Mouse (Mus musculus): Measurements from ENCODE around the gene Ebf1. TPM values are rescaled to one million over a fixed set of nuclear protein-coding genes. Genes with fewer than 3 reads are reported as not detected.

Ebf1 gene
- polyA plus RNA-seq, 1 experiment from 2014 or later: 11.6 TPM

- ATAC-seq (ENCODE audit: insufficient read depth): no peak
- no peak for DNase-seq
- WGBS: 76% methylated on average over 2 of the region's 2 CpGs
- no peak for TF ChIP-seq CTCF (IDR thresholded peaks at IDR 0.05; ENCODE audit: low read depth)
- Histone ChIP-seq H3K9me3 (ENCODE audit: low read depth, low read length) (no peaks in the 10 kb centered on the region), H3K4me1 (ENCODE audit: insufficient read depth) (no peaks in the 10 kb centered on the region), H3K27ac (ENCODE audit: low read depth) (no peak overlapping the region), H3K9ac (no peak overlapping the region), H3K4me3 (ENCODE audit: low read depth, low read length) (no peak overlapping the region), H3K4me2 (no peak overlapping the region), H3K36me3 (ENCODE audit: insufficient read depth) (no peaks in the 10 kb centered on the region), H3K27me3 (ENCODE audit: insufficient read depth, low read length) (no peaks in the 10 kb centered on the region)
Observed at GRCm38 (mm10) chr11:44727821-44728220, 110.7 kb downstream of the Ebf1 start.

- Histone ChIP-seq H3K9ac (no peak overlapping the region), H3K4me1 (ENCODE audit: insufficient read depth) (no peaks in the 10 kb centered on the region), H3K4me3 (ENCODE audit: low read depth, low read length) (no peak overlapping the region), H3K36me3 (ENCODE audit: insufficient read depth) (no peaks in the 10 kb centered on the region), H3K27ac (ENCODE audit: low read depth) (no peak overlapping the region), H3K9me3 (ENCODE audit: low read depth, low read length) (no peaks in the 10 kb centered on the region), H3K4me2 (no peak overlapping the region), H3K27me3 (ENCODE audit: insufficient read depth, low read length) (no peaks in the 10 kb centered on the region)
- 67% methylated on average over 2 of the region's 2 CpGs for WGBS
- ATAC-seq (ENCODE audit: insufficient read depth) (no peak), DNase-seq (peak; percentile 27)
- no peak for TF ChIP-seq CTCF (IDR thresholded peaks at IDR 0.05; ENCODE audit: low read depth)
Observed at GRCm38 (mm10) chr11:44728271-44728670, 111.2 kb downstream of the Ebf1 start.

GRCm38 (mm10) chr11:44729931-44730330, 112.8 kb downstream of the Ebf1 start:
- ATAC-seq (ENCODE audit: insufficient read depth) (no peak), DNase-seq (no peak)
- Histone ChIP-seq H3K4me2 (no peak overlapping the region), H3K36me3 (ENCODE audit: insufficient read depth) (no peaks in the 10 kb centered on the region), H3K9ac (no peak overlapping the region), H3K4me3 (ENCODE audit: low read depth, low read length) (no peak overlapping the region), H3K4me1 (ENCODE audit: insufficient read depth) (no peaks in the 10 kb centered on the region), H3K27ac (ENCODE audit: low read depth) (no peak overlapping the region), H3K9me3 (ENCODE audit: low read depth, low read length) (no peaks in the 10 kb centered on the region), H3K27me3 (ENCODE audit: insufficient read depth, low read length) (no peaks in the 10 kb centered on the region)
- no peak for TF ChIP-seq CTCF (IDR thresholded peaks at IDR 0.05; ENCODE audit: low read depth)
- 48% methylated on average over 4 of the region's 4 CpGs for WGBS

- Histone ChIP-seq H3K27me3 (ENCODE audit: insufficient read depth, low read length) (no peaks in the 10 kb centered on the region), H3K9me3 (ENCODE audit: low read depth, low read length) (no peaks in the 10 kb centered on the region), H3K9ac (no peak overlapping the region), H3K36me3 (ENCODE audit: insufficient read depth) (no peaks in the 10 kb centered on the region), H3K4me3 (ENCODE audit: low read depth, low read length) (no peak overlapping the region), H3K27ac (ENCODE audit: low read depth) (no peak overlapping the region), H3K4me1 (ENCODE audit: insufficient read depth) (no peaks in the 10 kb centered on the region), H3K4me2 (no peak overlapping the region)
- 88% methylated on average over 2 of the region's 2 CpGs for WGBS
- DNase-seq: no peak
- no peak for ATAC-seq (ENCODE audit: insufficient read depth)
- TF ChIP-seq CTCF (IDR thresholded peaks at IDR 0.05; ENCODE audit: low read depth): no peak
Observed at GRCm38 (mm10) chr11:44731763-44732162, 114.6 kb downstream of the Ebf1 start.

- no peak overlapping the region for H3K4me2 ChIP-seq
- WGBS: 43% methylated on average over 2 of the region's 2 CpGs
- no peak overlapping the region for H3K27ac ChIP-seq (ENCODE audit: low read depth)
- no peak overlapping the region for H3K4me3 ChIP-seq (ENCODE audit: low read depth, low read length)
- no peak overlapping the region for H3K9ac ChIP-seq
- H3K4me1 ChIP-seq (ENCODE audit: insufficient read depth): no peaks in the 10 kb centered on the region
- ATAC-seq (ENCODE audit: insufficient read depth): no peak
- H3K36me3 ChIP-seq (ENCODE audit: insufficient read depth): no peaks in the 10 kb centered on the region
- no peak for DNase-seq
- no peaks in the 10 kb centered on the region for H3K27me3 ChIP-seq (ENCODE audit: insufficient read depth, low read length)
- no peak for TF ChIP-seq CTCF (IDR thresholded peaks at IDR 0.05; ENCODE audit: low read depth)
- no peaks in the 10 kb centered on the region for H3K9me3 ChIP-seq (ENCODE audit: low read depth, low read length)
Observed at GRCm38 (mm10) chr11:44733276-44733675, 116.2 kb downstream of the Ebf1 start.

- peaks cover 6% of the 10 kb centered on the region; the same call in 1 of the 2 replicates for H3K27me3 ChIP-seq (ENCODE audit: insufficient read depth, low read length)
- no peaks in the 10 kb centered on the region for H3K4me1 ChIP-seq (ENCODE audit: insufficient read depth)
- H3K9me3 ChIP-seq (ENCODE audit: low read depth, low read length): no peaks in the 10 kb centered on the region
- no peak overlapping the region for H3K27ac ChIP-seq (ENCODE audit: low read depth)
- H3K36me3 ChIP-seq (ENCODE audit: insufficient read depth): no peaks in the 10 kb centered on the region
- 79% methylated on average over 5 of the region's 5 CpGs for WGBS
- no peak for TF ChIP-seq CTCF (IDR thresholded peaks at IDR 0.05; ENCODE audit: low read depth)
- no peak overlapping the region for H3K4me2 ChIP-seq
- H3K9ac ChIP-seq: no peak overlapping the region
- no peak for DNase-seq
- no peak for ATAC-seq (ENCODE audit: insufficient read depth)
- H3K4me3 ChIP-seq (ENCODE audit: low read depth, low read length): no peak overlapping the region
Observed at GRCm38 (mm10) chr11:44738046-44738445, 120.9 kb downstream of the Ebf1 start.

- Histone ChIP-seq H3K4me1 (ENCODE audit: insufficient read depth) (no peaks in the 10 kb centered on the region), H3K27me3 (ENCODE audit: insufficient read depth, low read length) (peaks cover 6% of the 10 kb centered on the region; the same call in 1 of the 2 replicates), H3K36me3 (ENCODE audit: insufficient read depth) (no peaks in the 10 kb centered on the region), H3K4me2 (no peak overlapping the region), H3K4me3 (ENCODE audit: low read depth, low read length) (no peak overlapping the region), H3K27ac (ENCODE audit: low read depth) (no peak overlapping the region), H3K9ac (no peak overlapping the region), H3K9me3 (ENCODE audit: low read depth, low read length) (no peaks in the 10 kb centered on the region)
- WGBS: 34% methylated on average over 10 of the region's 10 CpGs
- no peak for TF ChIP-seq CTCF (IDR thresholded peaks at IDR 0.05; ENCODE audit: low read depth)
- DNase-seq (no peak), ATAC-seq (ENCODE audit: insufficient read depth) (no peak)
Observed at GRCm38 (mm10) chr11:44738820-44739219, 121.7 kb downstream of the Ebf1 start.
